Mouse (Mus musculus) midbrain, embryonic 14.5 days (tissue): ENCODE data around the gene Gm15130. TPM values are rescaled to one million over a fixed set of nuclear protein-coding genes. Genes with fewer than 3 reads are reported as not detected.

Source experiments
- ATAC-seq: fragments of 200-750 bp; cut with Nextera tagmentation; 2 replicates; pipeline ENCODE4 v1.8.0; 2017; ENCODE audit warnings: moderate number of reproducible peaks, moderate library complexity; ENCODE audit not compliant: low FRiP score, low TSS enrichment
- DNase-seq: peaks from one replicate; pipeline ENCODE4 v3.0.0-alpha.2; 2015
- H3K27ac ChIP-seq: fragments of 300-500 bp; sonication (generic); replicated peaks from 2 replicates; pipeline ENCODE4 v1.5.1; 2014; ENCODE audit warnings: mild to moderate bottlenecking, low read depth, low read length, moderate library complexity
- H3K27me3 ChIP-seq: fragments of 300-500 bp; sonication (generic); 2 replicates; pipeline ENCODE4 v1.6.1; 2014; ENCODE audit warnings: low read length, control low read depth, mixed read lengths; ENCODE audit not compliant: control insufficient read depth, insufficient read depth
- H3K36me3 ChIP-seq: fragments of 300-500 bp; sonication (generic); 2 replicates; pipeline ENCODE4 v1.6.1; 2014; ENCODE audit warnings: low read length, control low read depth; ENCODE audit not compliant: control insufficient read depth, insufficient read depth
- H3K4me1 ChIP-seq: fragments of 300-500 bp; sonication (generic); 2 replicates; pipeline ENCODE4 v1.6.1; 2014; ENCODE audit warnings: mild to moderate bottlenecking, antibody characterized with exemption, low read length, control low read depth; ENCODE audit not compliant: control insufficient read depth, insufficient read depth
- H3K4me2 ChIP-seq: fragments of 300-500 bp; sonication (generic); 2 replicates; pipeline ENCODE4 v1.6.1; 2014; ENCODE audit warnings: mild to moderate bottlenecking, low read length, moderate library complexity
- H3K4me3 ChIP-seq: fragments of 300-500 bp; sonication (generic); replicated peaks from 2 replicates; pipeline ENCODE4 v1.5.1; 2014; ENCODE audit warnings: low read depth, low read length
- H3K9ac ChIP-seq: fragments of 300-500 bp; sonication (generic); replicated peaks from 2 replicates; pipeline ENCODE4 v1.6.1; 2014; ENCODE audit warnings: mild to moderate bottlenecking, low read length, moderate library complexity
- H3K9me3 ChIP-seq: fragments of 300-500 bp; sonication (generic); 2 replicates; pipeline ENCODE4 v1.6.1; 2016; ENCODE audit warnings: low read length, control low read depth, mixed read lengths; ENCODE audit not compliant: control insufficient read depth
- whole genome bisulfite sequencing: fragments of 180-500 bp; shearing (Covaris S2); extraction: QIAGEN DNeasy Blood & Tissue Kit; methylation state at CpG from one replicate; pipeline ENCODE4 v1.1.7; 2014; 5-methylcytosine and 5-hydroxymethylcytosine counted together
- polyA plus RNA-seq: library from polyadenylated mRNA; unstranded; fragments of >200 nt; fragmentation: Nextera tagmentation; extraction: Ambion mirVana; gene quantifications from 2 replicates; pipeline ENCODE4 v1.2.1, GENCODE M21; 2014

Gm15130 gene
- polyA plus RNA-seq: not detected in 2 replicates

DNA sequence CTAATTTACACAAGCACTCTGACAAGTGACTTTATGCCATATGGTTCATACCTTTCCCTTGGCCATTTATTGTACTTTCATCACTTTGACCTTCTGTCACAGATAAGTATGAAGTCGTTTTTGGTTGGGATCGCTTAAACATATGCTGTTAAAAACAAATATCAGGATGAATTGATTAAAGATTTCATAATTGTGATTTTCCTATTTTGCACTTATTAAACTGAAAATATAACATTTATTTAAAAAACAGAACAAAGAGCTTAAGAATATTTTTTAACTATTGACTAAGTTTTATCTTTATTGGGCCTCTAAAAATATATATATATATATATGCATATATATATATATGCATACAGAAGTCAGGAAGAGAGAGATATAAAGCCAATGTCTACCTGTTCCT is at the start of gene Gm15130:
TSS of gene Gm15130 (minus strand) at position 101 of the 400 bp plus-strand sequence.
- Histone ChIP-seq H3K9me3 (no peaks in the 10 kb centered on the region), H3K27me3 (no peaks in the 10 kb centered on the region), H3K4me3 (no peak within 1 kb of the TSS), H3K4me2 (no peak within 1 kb of the TSS), H3K4me1 (no peaks in the 10 kb centered on the region), H3K9ac (no peak within 1 kb of the TSS), H3K27ac (no peak within 1 kb of the TSS), H3K36me3 (no peaks in the 10 kb centered on the region)
- ATAC-seq (no peak), DNase-seq (no peak)
- WGBS: 86% methylated on average over 2 of the region's 2 CpGs

DNA sequence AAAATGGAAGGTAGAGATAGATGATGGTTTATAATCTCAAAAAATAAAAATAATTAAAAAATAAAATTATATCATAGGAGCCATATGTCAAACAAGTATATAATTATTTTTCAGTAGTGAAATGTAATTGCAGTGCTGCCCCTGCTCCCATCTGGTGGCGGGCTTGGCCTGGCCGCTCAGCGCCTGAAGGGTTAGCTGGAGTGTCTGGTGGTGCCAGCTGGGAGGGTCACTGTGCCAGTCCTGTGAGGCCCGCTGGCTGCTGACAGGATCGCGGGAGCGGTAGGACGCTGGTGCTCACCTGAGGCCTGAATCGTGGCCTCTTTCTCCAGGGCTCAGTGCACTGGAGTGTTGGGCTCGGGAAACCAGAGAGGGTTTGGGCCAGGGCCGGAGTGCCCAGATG is 29.3 kb upstream of the Gm15130 start:
- no peak overlapping the region for H3K4me2 ChIP-seq
- 96% methylated on average over 11 of the region's 11 CpGs for WGBS
- no peaks in the 10 kb centered on the region for H3K9me3 ChIP-seq
- H3K4me3 ChIP-seq: no peak overlapping the region
- DNase-seq (no peak), ATAC-seq (no peak)
- H3K9ac ChIP-seq: no peak overlapping the region
- H3K36me3 ChIP-seq: no peaks in the 10 kb centered on the region
- no peaks in the 10 kb centered on the region for H3K27me3 ChIP-seq
- no peak overlapping the region for H3K27ac ChIP-seq
- no peaks in the 10 kb centered on the region for H3K4me1 ChIP-seq

DNA sequence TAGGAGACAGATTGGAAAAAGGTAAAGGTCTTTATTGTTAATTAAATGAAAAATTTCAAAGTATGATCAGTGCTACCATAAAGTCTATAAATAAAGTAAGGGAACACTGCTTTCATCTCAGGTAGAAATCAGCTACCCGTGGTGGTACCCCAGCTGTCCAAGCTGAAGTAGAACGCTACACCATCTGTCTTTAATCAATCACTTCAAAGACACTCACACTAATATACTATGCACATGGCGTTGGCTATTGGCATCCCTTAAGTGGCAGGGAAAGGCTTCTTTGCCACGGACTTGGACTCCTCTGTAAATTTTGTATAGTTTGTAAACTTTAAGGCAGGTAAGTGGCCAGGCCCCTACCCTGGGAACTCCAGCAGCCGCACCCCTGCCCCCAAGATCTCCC is 17.0 kb downstream of the Gm15130 start:
- ATAC-seq (no peak), DNase-seq (no peak)
- Histone ChIP-seq H3K4me3 (no peak overlapping the region), H3K36me3 (no peaks in the 10 kb centered on the region), H3K9ac (no peak overlapping the region), H3K4me1 (no peaks in the 10 kb centered on the region), H3K27ac (no peak overlapping the region), H3K27me3 (no peaks in the 10 kb centered on the region), H3K4me2 (no peak overlapping the region), H3K9me3 (no peaks in the 10 kb centered on the region)
- WGBS: 78% methylated on average over 5 of the region's 5 CpGs

DNA sequence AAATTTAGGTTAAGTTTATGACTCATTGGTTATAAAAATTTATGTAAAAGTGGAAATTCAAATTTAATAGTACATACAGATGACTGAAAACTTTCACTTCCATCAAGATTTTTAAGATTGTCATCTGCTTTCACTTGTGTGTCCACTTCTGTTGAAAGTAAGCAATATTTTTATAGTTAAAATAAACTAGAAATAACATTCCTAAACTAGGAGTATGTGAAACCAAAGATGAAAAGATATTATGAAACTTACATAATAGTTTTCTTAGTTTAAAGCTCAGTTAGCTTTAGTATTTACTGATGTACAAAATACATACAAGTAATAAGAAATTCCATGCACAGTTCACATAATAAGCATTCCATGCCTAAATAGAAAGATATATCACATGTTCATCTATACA is 46.9 kb downstream of the Gm15130 start, which contains the start of gene Gm13941:
TSS of gene Gm13941 (minus strand) at position 101 of the 400 bp plus-strand sequence.
- Histone ChIP-seq H3K36me3 (no peaks in the 10 kb centered on the region), H3K4me2 (no peak within 1 kb of the TSS), H3K4me3 (no peak within 1 kb of the TSS), H3K4me1 (no peaks in the 10 kb centered on the region), H3K27me3 (no peaks in the 10 kb centered on the region), H3K9ac (no peak within 1 kb of the TSS), H3K27ac (no peak within 1 kb of the TSS), H3K9me3 (no peaks in the 10 kb centered on the region)
- ATAC-seq (no peak), DNase-seq (no peak)

Other genes starting within 250 kb of the Gm15130 start
- gene Ano3, start 202.0 kb downstream of the Gm15130 start, polyA plus RNA-seq: 0.59 and 0.72 TPM in 2 replicates
- not detected in 2 replicates for gene Gm13941, start 47.0 kb downstream of the Gm15130 start, polyA plus RNA-seq
- gene 4930430A15Rik, start 76.7 kb upstream of the Gm15130 start, polyA plus RNA-seq: not detected in 2 replicates
- not detected in 2 replicates for gene Olfr1275, start 82.3 kb upstream of the Gm15130 start, polyA plus RNA-seq
- gene Olfr1276, start 101.6 kb upstream of the Gm15130 start, polyA plus RNA-seq: not detected in 2 replicates
- not detected in 2 replicates for gene Olfr1277, start 121.2 kb upstream of the Gm15130 start, polyA plus RNA-seq
- not detected in 2 replicates for gene Olfr1278, start 137.2 kb upstream of the Gm15130 start, polyA plus RNA-seq
- not detected in 2 replicates for gene Olfr1279, start 147.7 kb upstream of the Gm15130 start, polyA plus RNA-seq
- gene Olfr1280, start 161.1 kb upstream of the Gm15130 start, polyA plus RNA-seq: not detected in 2 replicates
- not detected in 2 replicates for gene Olfr1281, start 173.6 kb upstream of the Gm15130 start, polyA plus RNA-seq
- not detected in 2 replicates for gene Olfr1282, start 183.1 kb upstream of the Gm15130 start, polyA plus RNA-seq
- gene Olfr1283, start 213.9 kb upstream of the Gm15130 start, polyA plus RNA-seq: not detected in 2 replicates
- gene Olfr1284, start 222.6 kb upstream of the Gm15130 start, polyA plus RNA-seq: not detected in 2 replicates